Mouse (Mus musculus) bone marrow macrophage, adult 2 months (primary cell): Measurements from ENCODE around the gene Ptcd3.

Source experiments
- CTCF ChIP-seq: IDR thresholded peaks from 2 replicates; pipeline ENCODE4 v1.5.1; 2012; ENCODE audit warnings: low read depth, mild to moderate bottlenecking, low read length, moderate library complexity
- POLR2A ChIP-seq: IDR thresholded peaks from 2 replicates; pipeline ENCODE4 v1.6.1; 2012; ENCODE audit warnings: mild to moderate bottlenecking, low read depth, low read length, borderline replicate concordance

GRCm38 (mm10) chr6:71935737-71936136 lies 27.2 kb upstream of the Ptcd3 start:
- no peak for TF ChIP-seq CTCF
- no peak for TF ChIP-seq POLR2A
